Mouse (Mus musculus) hindbrain, embryonic 10.5 days (tissue): ENCODE data around the gene Pdxdc1. TPM values are rescaled to one million over a fixed set of nuclear protein-coding genes. Genes with fewer than 3 reads are reported as not detected.

Experiments
- DNase-seq: peaks from one replicate; pipeline ENCODE4 v3.0.0-alpha.2; 2017; ENCODE audit warnings: low spot score
- H3K27ac ChIP-seq: fragments of 300-500 bp; sonication (generic); 2 replicates; pipeline ENCODE4 v1.5.1; 2016; ENCODE audit warnings: mild to moderate bottlenecking, moderate library complexity
- H3K27me3 ChIP-seq: fragments of 300-500 bp; sonication (generic); 2 replicates; pipeline ENCODE4 v1.6.1; 2016; ENCODE audit warnings: mild to moderate bottlenecking; ENCODE audit not compliant: poor library complexity, insufficient read depth, severe bottlenecking
- H3K36me3 ChIP-seq: fragments of 300-500 bp; sonication (generic); 2 replicates; pipeline ENCODE4 v1.6.1; 2016; ENCODE audit warnings: mild to moderate bottlenecking, moderate library complexity
- H3K4me1 ChIP-seq: fragments of 300-500 bp; sonication (generic); replicated peaks from 2 replicates; pipeline ENCODE4 v1.6.1; 2016; ENCODE audit warnings: mild to moderate bottlenecking
- H3K4me3 ChIP-seq: fragments of 300-500 bp; sonication (generic); 2 replicates; pipeline ENCODE4 v1.5.1; 2016; ENCODE audit warnings: mild to moderate bottlenecking, moderate library complexity
- H3K9me3 ChIP-seq: fragments of 300-500 bp; sonication (generic); 2 replicates; pipeline ENCODE4 v1.6.1; 2016; ENCODE audit warnings: mild to moderate bottlenecking, moderate library complexity
- WGBS: fragments of 180-500 bp; shearing (Covaris S2); methylation state at CpG from one replicate; pipeline ENCODE4 v1.1.7; 2016; 5-methylcytosine and 5-hydroxymethylcytosine counted together
- polyA plus RNA-seq: library from polyadenylated mRNA; unstranded; fragments of >200 nt; fragmentation: Nextera tagmentation; extraction: Ambion mirVana; gene quantifications from 2 replicates; pipeline ENCODE4 v1.2.1, GENCODE M21; 2016

Gene Pdxdc1
- polyA plus RNA-seq, 1 experiment from 2014 or later = 68.7 TPM

DNA sequence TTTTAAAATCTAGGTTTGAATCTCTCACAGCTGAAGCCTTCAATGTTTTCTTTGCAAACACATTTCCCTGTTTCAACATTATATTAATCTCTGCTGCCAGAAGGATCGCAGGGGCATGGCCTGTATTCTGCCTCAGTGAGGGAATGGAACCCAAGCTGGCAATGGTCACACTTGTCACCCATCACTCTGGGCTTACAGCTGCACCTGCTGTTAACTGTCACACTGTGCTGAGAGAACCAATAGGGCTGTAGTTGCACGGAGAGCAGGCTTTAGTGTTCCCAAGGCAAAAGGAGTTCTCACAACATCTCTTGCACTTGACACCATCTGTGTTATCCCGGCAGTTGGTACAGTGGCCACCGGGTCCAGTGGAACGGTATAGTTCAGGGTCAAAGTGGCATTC, 17.2 kb upstream of the Pdxdc1 start:
- Histone ChIP-seq H3K4me1 (no peaks in the 10 kb centered on the region), H3K36me3 (no peaks in the 10 kb centered on the region; the same call in 1 of the 2 replicates), H3K27ac (no peak overlapping the region), H3K4me3 (no peak overlapping the region), H3K27me3 (no peaks in the 10 kb centered on the region), H3K9me3 (peaks cover 20% of the 10 kb centered on the region; the same call in 1 of the 2 replicates)
- 92% methylated on average over 5 of the region's 5 CpGs for WGBS
- DNase-seq = no peak

GRCm38 (mm10) chr16:13907297-13907696, 4.4 kb upstream of the Pdxdc1 start:
- no peak for DNase-seq
- no peak overlapping the region for H3K4me3 ChIP-seq
- no peaks in the 10 kb centered on the region for H3K27me3 ChIP-seq
- H3K27ac ChIP-seq = no peak overlapping the region
- peaks cover 5% of the 10 kb centered on the region for H3K4me1 ChIP-seq
- H3K36me3 ChIP-seq = no peaks in the 10 kb centered on the region
- WGBS = 87% methylated on average over 3 of the region's 3 CpGs
- no peaks in the 10 kb centered on the region for H3K9me3 ChIP-seq

- WGBS = 8% methylated on average over 8 of the region's 8 CpGs
- no peak for DNase-seq
- Histone ChIP-seq H3K27me3 (no peaks in the 10 kb centered on the region), H3K4me3 (peak overlapping the region; percentile 88), H3K4me1 (peaks cover 17% of the 10 kb centered on the region), H3K9me3 (no peaks in the 10 kb centered on the region), H3K36me3 (no peaks in the 10 kb centered on the region), H3K27ac (peak overlapping the region; percentile 90)
Observed at GRCm38 (mm10) chr16:13903488-13903887, 557 bp upstream of the Pdxdc1 start.

DNA sequence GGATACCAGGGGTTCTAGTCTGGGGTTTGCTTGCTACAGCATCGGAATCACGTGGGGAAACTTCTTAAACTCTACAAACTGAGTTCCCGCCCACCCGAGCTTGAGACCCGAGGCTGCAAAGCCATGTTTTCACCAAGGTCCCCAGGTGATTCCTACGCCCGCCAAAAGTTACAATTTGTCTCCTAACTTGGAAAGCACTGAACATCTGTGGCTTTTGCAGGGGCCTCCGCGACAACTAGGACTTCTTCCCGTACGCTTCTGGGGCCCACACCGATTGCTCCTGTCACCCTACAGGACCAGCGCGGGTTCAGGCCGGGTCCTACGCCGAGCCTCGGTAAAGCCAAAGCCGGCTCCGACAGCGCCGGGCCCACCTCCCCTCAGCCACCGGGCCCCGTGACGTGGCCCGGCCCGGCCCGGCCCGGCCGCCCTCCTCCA, 517 bp downstream of the Pdxdc1 start:
- Histone ChIP-seq H3K4me1 (peaks cover 17% of the 10 kb centered on the region), H3K27me3 (no peaks in the 10 kb centered on the region), H3K4me3 (peak overlapping the region; percentile 88), H3K27ac (peak overlapping the region; percentile 90), H3K9me3 (no peaks in the 10 kb centered on the region), H3K36me3 (no peaks in the 10 kb centered on the region)
- no peak for DNase-seq
- WGBS = under 1% methylated on average over 30 of the region's 30 CpGs

DNA sequence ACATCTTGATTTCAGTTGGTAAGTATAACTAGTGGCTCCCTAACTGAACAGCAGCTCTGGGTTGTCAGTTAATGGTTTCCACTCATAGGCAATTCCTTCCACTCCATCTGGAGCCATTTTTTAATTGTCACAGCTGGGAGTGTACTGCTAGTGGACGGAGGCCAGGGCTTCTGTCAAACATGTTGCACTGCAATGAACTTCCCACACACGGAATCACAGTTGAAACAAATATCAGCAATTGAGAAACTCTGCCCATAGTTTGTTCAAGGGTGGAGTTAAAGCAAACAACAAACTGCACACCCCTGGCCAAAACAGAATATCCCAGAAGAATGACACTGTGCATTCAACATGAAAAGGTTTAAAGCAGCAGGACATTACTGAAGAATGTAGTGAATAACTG, 4.0 kb downstream of the Pdxdc1 start:
- H3K4me1 ChIP-seq = peaks cover 17% of the 10 kb centered on the region
- H3K4me3 ChIP-seq = no peak overlapping the region
- DNase-seq = no peak
- no peaks in the 10 kb centered on the region for H3K36me3 ChIP-seq
- no peaks in the 10 kb centered on the region for H3K27me3 ChIP-seq
- H3K27ac ChIP-seq = no peak overlapping the region
- no peaks in the 10 kb centered on the region for H3K9me3 ChIP-seq
- 81% methylated on average over 2 of the region's 2 CpGs for WGBS

DNA sequence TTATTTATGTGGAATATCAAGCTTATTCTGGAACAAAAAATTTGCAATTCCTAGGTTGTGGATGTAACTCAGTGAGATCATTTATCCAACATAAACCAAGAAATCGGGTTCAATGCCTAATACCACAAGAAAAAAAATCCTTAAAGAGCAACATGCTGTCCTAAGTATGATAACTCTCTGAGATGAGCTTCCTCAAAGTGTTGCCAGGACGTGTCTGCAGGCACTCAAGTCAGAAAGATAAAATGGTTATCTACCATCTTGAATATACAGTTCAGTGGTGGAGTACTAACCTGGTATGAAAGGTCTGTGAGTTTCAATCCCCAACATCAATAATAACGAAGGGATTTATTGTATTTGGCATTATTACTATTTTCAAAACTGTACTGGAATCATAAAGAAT, 6.6 kb downstream of the Pdxdc1 start:
- 84% methylated on average over 3 of the region's 3 CpGs for WGBS
- no peaks in the 10 kb centered on the region for H3K36me3 ChIP-seq

GRCm38 (mm10) chr16:13895740-13896139, 7.2 kb downstream of the Pdxdc1 start:
- DNase-seq = no peak
- H3K27ac ChIP-seq = no peak overlapping the region
- no peaks in the 10 kb centered on the region for H3K36me3 ChIP-seq
- WGBS = 90% methylated on average over 3 of the region's 3 CpGs
- H3K4me3 ChIP-seq = no peak overlapping the region
- no peaks in the 10 kb centered on the region for H3K9me3 ChIP-seq
- no peaks in the 10 kb centered on the region for H3K27me3 ChIP-seq
- H3K4me1 ChIP-seq = no peaks in the 10 kb centered on the region

More for the DNA sequence above, 6.6 kb downstream of the Pdxdc1 start:
- DNase-seq = no peak
- no peak overlapping the region for H3K27ac ChIP-seq
- H3K4me3 ChIP-seq = no peak overlapping the region
- no peaks in the 10 kb centered on the region for H3K9me3 ChIP-seq
- H3K4me1 ChIP-seq = peaks cover 2% of the 10 kb centered on the region
- no peaks in the 10 kb centered on the region for H3K27me3 ChIP-seq

GRCm38 (mm10) chr16:13894097-13894496, 8.8 kb downstream of the Pdxdc1 start:
- H3K36me3 ChIP-seq = no peaks in the 10 kb centered on the region
- no peak overlapping the region for H3K27ac ChIP-seq
- H3K4me1 ChIP-seq = no peaks in the 10 kb centered on the region
- no peak overlapping the region for H3K4me3 ChIP-seq
- DNase-seq = no peak
- H3K9me3 ChIP-seq = no peaks in the 10 kb centered on the region
- no peaks in the 10 kb centered on the region for H3K27me3 ChIP-seq
- WGBS = 93% methylated on average over 2 of the region's 2 CpGs

DNA sequence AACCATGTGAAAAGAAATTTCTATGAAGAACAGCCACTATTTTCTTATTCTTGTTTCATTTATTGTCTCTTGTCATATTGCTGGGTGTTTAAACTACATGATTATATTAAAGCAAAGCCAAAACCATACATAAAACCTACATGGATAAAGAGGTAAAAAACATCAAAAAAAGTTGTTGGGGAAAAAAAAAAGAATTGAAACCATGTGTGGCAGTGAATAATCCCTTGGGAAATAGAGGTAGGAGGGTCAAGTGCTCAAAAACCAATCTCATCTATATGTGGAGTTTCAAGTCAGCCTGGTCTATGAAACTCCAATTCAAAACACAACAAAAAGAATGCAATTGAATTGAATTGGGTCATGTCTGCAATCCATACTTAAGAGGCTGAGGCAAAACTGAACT, 10.1 kb downstream of the Pdxdc1 start:
- DNase-seq = no peak
- no peaks in the 10 kb centered on the region for H3K4me1 ChIP-seq
- H3K36me3 ChIP-seq = no peaks in the 10 kb centered on the region
- no peak overlapping the region for H3K27ac ChIP-seq
- H3K27me3 ChIP-seq = no peaks in the 10 kb centered on the region
- no peak overlapping the region for H3K4me3 ChIP-seq
- no peaks in the 10 kb centered on the region for H3K9me3 ChIP-seq

GRCm38 (mm10) chr16:13890449-13890848, 12.5 kb downstream of the Pdxdc1 start:
- Histone ChIP-seq H3K36me3 (no peaks in the 10 kb centered on the region), H3K27me3 (no peaks in the 10 kb centered on the region), H3K9me3 (no peaks in the 10 kb centered on the region), H3K4me3 (no peak overlapping the region), H3K4me1 (no peaks in the 10 kb centered on the region), H3K27ac (no peak overlapping the region)
- no peak for DNase-seq
- WGBS = 82% methylated on average over 2 of the region's 2 CpGs

- DNase-seq = no peak
- no peaks in the 10 kb centered on the region for H3K4me1 ChIP-seq
- no peak overlapping the region for H3K27ac ChIP-seq
- 75% methylated on average over 3 of the region's 3 CpGs for WGBS
- no peaks in the 10 kb centered on the region for H3K27me3 ChIP-seq
- peaks cover 8% of the 10 kb centered on the region; the same call in 1 of the 2 replicates for H3K36me3 ChIP-seq
- H3K4me3 ChIP-seq = no peak overlapping the region
- H3K9me3 ChIP-seq = no peaks in the 10 kb centered on the region
Observed at GRCm38 (mm10) chr16:13883094-13883774, 19.7 kb downstream of the Pdxdc1 start.

GRCm38 (mm10) chr16:13875483-13875882, 27.4 kb downstream of the Pdxdc1 start:
- no peak for DNase-seq

GRCm38 (mm10) chr16:13867910-13868514, 34.9 kb downstream of the Pdxdc1 start:
- Histone ChIP-seq H3K27ac (peak overlapping the region; percentile 85), H3K27me3 (no peaks in the 10 kb centered on the region), H3K36me3 (peaks cover 35% of the 10 kb centered on the region), H3K4me3 (peak overlapping the region; percentile 55), H3K9me3 (no peaks in the 10 kb centered on the region), H3K4me1 (peaks cover 11% of the 10 kb centered on the region)
- 4% methylated on average over 42 of the region's 42 CpGs for WGBS
- DNase-seq = peak; percentile 46

More at GRCm38 (mm10) chr16:13875483-13875882, 27.4 kb downstream of the Pdxdc1 start:
- Histone ChIP-seq H3K27me3 (no peaks in the 10 kb centered on the region), H3K4me3 (no peak overlapping the region), H3K4me1 (no peaks in the 10 kb centered on the region), H3K9me3 (no peaks in the 10 kb centered on the region), H3K27ac (no peak overlapping the region), H3K36me3 (peaks cover 52% of the 10 kb centered on the region)
- WGBS = 96% methylated on average over 4 of the region's 4 CpGs
